Mouse (Mus musculus) intestine, embryonic 16.5 days (tissue): ENCODE measurements around the gene Ap1m1. TPM values are rescaled to one million over a fixed set of nuclear protein-coding genes. Genes with fewer than 3 reads are reported as not detected.

Experiments used
- ATAC-seq: fragments of 200-750 bp; cut with Nextera tagmentation; 2 replicates; pipeline ENCODE4 v1.8.0; 2017; ENCODE audit warnings: moderate TSS enrichment, moderate library complexity
- H3K27ac ChIP-seq: fragments of 300-500 bp; sonication (generic); 2 replicates; pipeline ENCODE4 v1.5.1; 2014; ENCODE audit warnings: mild to moderate bottlenecking, low read length
- H3K27me3 ChIP-seq: fragments of 300-500 bp; sonication (generic); replicated peaks from 2 replicates; pipeline ENCODE4 v1.6.1; 2014; ENCODE audit warnings: low read length, control low read depth, mixed read lengths; ENCODE audit not compliant: control insufficient read depth, insufficient read depth
- H3K36me3 ChIP-seq: fragments of 300-500 bp; sonication (generic); 2 replicates; pipeline ENCODE4 v1.6.1; 2014; ENCODE audit warnings: low read length, control low read depth; ENCODE audit not compliant: control insufficient read depth, insufficient read depth
- H3K4me1 ChIP-seq: fragments of 300-500 bp; sonication (generic); 2 replicates; pipeline ENCODE4 v1.6.1; 2014; ENCODE audit warnings: low read length, control low read depth, mixed read lengths; ENCODE audit not compliant: control insufficient read depth, insufficient read depth
- H3K4me2 ChIP-seq: fragments of 300-500 bp; sonication (generic); 2 replicates; pipeline ENCODE4 v1.6.1; 2014; ENCODE audit warnings: low read depth, low read length, control low read depth
- H3K4me3 ChIP-seq: fragments of 300-500 bp; sonication (generic); 2 replicates; pipeline ENCODE4 v1.5.1; 2014; ENCODE audit warnings: mild to moderate bottlenecking, low read length
- H3K9ac ChIP-seq: fragments of 300-500 bp; sonication (generic); 2 replicates; pipeline ENCODE4 v1.6.1; 2014; ENCODE audit warnings: low read depth, low read length
- H3K9me3 ChIP-seq: fragments of 300-500 bp; sonication (generic); 2 replicates; pipeline ENCODE4 v1.6.1; 2016; ENCODE audit warnings: low read length, control low read depth; ENCODE audit not compliant: control insufficient read depth
- WGBS: fragments of 180-500 bp; shearing (Covaris S2); extraction: QIAGEN DNeasy Blood & Tissue Kit; methylation state at CpG from one replicate; pipeline ENCODE4 v1.1.7; 2014; 5-methylcytosine and 5-hydroxymethylcytosine counted together
- polyA plus RNA-seq: library from polyadenylated mRNA; unstranded; fragments of >200 nt; fragmentation: Nextera tagmentation; extraction: Ambion mirVana; gene quantifications from 2 replicates; pipeline ENCODE4 v1.2.1, GENCODE M21; 2015

Ap1m1 gene
- polyA plus RNA-seq, 1 experiment from 2014 or later: 106 TPM

- H3K9ac ChIP-seq: no peak overlapping the region
- H3K4me1 ChIP-seq: no peaks in the 10 kb centered on the region
- ATAC-seq: no peak
- H3K9me3 ChIP-seq: no peaks in the 10 kb centered on the region
- no peaks in the 10 kb centered on the region for H3K36me3 ChIP-seq
- H3K27me3 ChIP-seq: no peaks in the 10 kb centered on the region
- H3K4me3 ChIP-seq: no peak overlapping the region
- H3K4me2 ChIP-seq: no peak overlapping the region
- no peak overlapping the region for H3K27ac ChIP-seq
- WGBS: 76% methylated on average over 5 of the region's 5 CpGs
Measured at GRCm38 (mm10) chr8:72273807-72274206, 34.0 kb downstream of the Ap1m1 start.

GRCm38 (mm10) chr8:72277244-72277643 is 37.4 kb downstream of the Ap1m1 start:
- no peak overlapping the region for H3K4me2 ChIP-seq
- WGBS: 52% methylated on average over 3 of the region's 3 CpGs
- H3K27ac ChIP-seq: no peak overlapping the region
- no peaks in the 10 kb centered on the region for H3K9me3 ChIP-seq
- no peaks in the 10 kb centered on the region for H3K27me3 ChIP-seq
- H3K36me3 ChIP-seq: no peaks in the 10 kb centered on the region
- H3K9ac ChIP-seq: no peak overlapping the region
- H3K4me3 ChIP-seq: no peak overlapping the region
- peak; percentile 31; the same call in 1 of the 2 replicates for ATAC-seq
- H3K4me1 ChIP-seq: no peaks in the 10 kb centered on the region

- Histone ChIP-seq H3K4me2 (no peak overlapping the region), H3K36me3 (no peaks in the 10 kb centered on the region), H3K27me3 (no peaks in the 10 kb centered on the region), H3K4me3 (no peak overlapping the region), H3K9me3 (no peaks in the 10 kb centered on the region), H3K4me1 (no peaks in the 10 kb centered on the region), H3K9ac (no peak overlapping the region), H3K27ac (no peak overlapping the region)
- 74% methylated on average over 7 of the region's 7 CpGs for WGBS
- ATAC-seq: no peak
Measured at GRCm38 (mm10) chr8:72279151-72279550, 39.3 kb downstream of the Ap1m1 start.

DNA sequence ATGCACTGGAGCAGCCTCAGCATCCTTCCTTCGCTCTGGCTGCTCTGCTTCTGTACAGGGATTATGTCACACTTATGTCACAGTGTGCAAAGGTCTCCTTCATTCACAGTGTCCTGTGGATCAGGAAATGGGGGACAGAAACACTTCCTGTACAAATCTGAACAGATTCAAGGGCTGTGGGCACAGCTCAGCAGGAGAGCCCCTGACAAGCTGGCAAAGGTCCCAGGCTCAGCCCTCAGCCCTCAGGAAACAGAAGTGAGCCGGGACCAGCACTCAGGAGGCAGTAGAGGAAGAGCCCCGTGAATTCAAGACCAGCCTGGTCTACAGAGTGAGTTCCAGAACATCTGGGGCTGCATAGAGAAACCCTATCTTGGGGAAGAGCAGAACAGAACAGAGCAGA is 41.8 kb downstream of the Ap1m1 start:
- H3K27ac ChIP-seq: no peak overlapping the region
- no peaks in the 10 kb centered on the region for H3K4me1 ChIP-seq
- ATAC-seq: peak; percentile 40; the same call in 1 of the 2 replicates
- H3K36me3 ChIP-seq: no peaks in the 10 kb centered on the region
- no peak overlapping the region for H3K4me3 ChIP-seq
- 30% methylated on average over 3 of the region's 3 CpGs for WGBS
- no peak overlapping the region for H3K4me2 ChIP-seq
- H3K9me3 ChIP-seq: no peaks in the 10 kb centered on the region
- no peaks in the 10 kb centered on the region for H3K27me3 ChIP-seq
- no peak overlapping the region for H3K9ac ChIP-seq

GRCm38 (mm10) chr8:72285285-72285684 is 45.5 kb downstream of the Ap1m1 start:
- WGBS: 60% methylated on average over 4 of the region's 4 CpGs

GRCm38 (mm10) chr8:72289051-72289450 is 49.2 kb downstream of the Ap1m1 start:
- H3K4me1 ChIP-seq: no peaks in the 10 kb centered on the region
- no peak overlapping the region for H3K4me3 ChIP-seq
- no peak overlapping the region for H3K27ac ChIP-seq
- no peak for ATAC-seq
- H3K4me2 ChIP-seq: no peak overlapping the region
- no peak overlapping the region for H3K9ac ChIP-seq
- H3K9me3 ChIP-seq: no peaks in the 10 kb centered on the region
- H3K36me3 ChIP-seq: no peaks in the 10 kb centered on the region
- H3K27me3 ChIP-seq: no peaks in the 10 kb centered on the region

More at GRCm38 (mm10) chr8:72285285-72285684, 45.5 kb downstream of the Ap1m1 start:
- Histone ChIP-seq H3K36me3 (no peaks in the 10 kb centered on the region), H3K4me2 (no peak overlapping the region), H3K27me3 (no peaks in the 10 kb centered on the region), H3K9ac (no peak overlapping the region), H3K4me3 (no peak overlapping the region), H3K4me1 (no peaks in the 10 kb centered on the region), H3K27ac (no peak overlapping the region), H3K9me3 (no peaks in the 10 kb centered on the region)
- ATAC-seq: no peak

DNA sequence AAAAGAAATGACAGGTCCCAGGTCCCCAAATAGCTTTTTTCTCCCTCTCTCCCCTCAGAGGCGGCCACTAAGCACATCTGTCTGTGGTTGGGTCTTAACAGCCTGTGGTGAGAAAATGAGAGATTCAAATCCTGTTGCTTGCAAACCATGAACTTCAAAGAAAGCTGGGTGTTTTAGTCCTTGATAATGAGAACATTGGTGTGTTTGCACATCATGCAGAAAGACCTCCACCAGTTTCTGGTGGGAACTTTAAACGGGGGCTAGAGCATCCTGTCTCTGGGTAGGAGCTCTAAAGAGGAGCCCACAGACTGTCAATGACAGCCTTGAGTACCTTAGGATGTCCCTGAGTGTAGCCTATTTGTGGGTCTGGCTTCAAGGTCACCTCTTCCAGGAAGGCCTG is 51.3 kb downstream of the Ap1m1 start:
- H3K9ac ChIP-seq: no peak overlapping the region
- 0 out of 2 replicates have a peak, but pooled peaks cover 3% of the 10 kb centered on the region for H3K4me1 ChIP-seq
- H3K4me2 ChIP-seq: no peak overlapping the region
- no peak for ATAC-seq
- no peak overlapping the region for H3K27ac ChIP-seq
- 77% methylated on average over 2 of the region's 2 CpGs for WGBS
- H3K4me3 ChIP-seq: no peak overlapping the region
- H3K27me3 ChIP-seq: no peaks in the 10 kb centered on the region
- H3K9me3 ChIP-seq: no peaks in the 10 kb centered on the region
- no peaks in the 10 kb centered on the region for H3K36me3 ChIP-seq

GRCm38 (mm10) chr8:72293309-72293708 is 53.5 kb downstream of the Ap1m1 start:
- Histone ChIP-seq H3K4me2 (no peak overlapping the region), H3K9ac (no peak overlapping the region)

DNA sequence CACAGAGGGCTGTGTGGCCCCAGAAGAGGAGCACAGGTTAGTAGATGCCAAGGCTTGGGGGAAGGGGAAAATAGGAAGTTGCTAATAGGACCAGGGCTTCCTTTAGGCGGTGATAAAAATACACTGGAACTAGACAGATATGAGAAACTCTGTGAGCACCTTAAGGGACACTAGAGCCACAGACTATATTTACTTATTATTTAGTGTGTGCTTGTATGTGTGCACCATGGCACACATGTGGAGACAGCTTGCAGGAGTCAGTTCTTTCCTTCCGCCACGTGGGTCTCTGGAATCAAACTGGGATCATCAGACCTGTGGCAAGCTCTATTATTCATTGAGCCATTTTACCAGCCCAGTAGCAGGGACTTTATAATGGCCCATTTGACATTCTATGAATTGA is 55.3 kb downstream of the Ap1m1 start:
- Histone ChIP-seq H3K4me1 (0 out of 2 replicates have a peak, but pooled peaks cover 3% of the 10 kb centered on the region), H3K27ac (peak overlapping the region; percentile 58), H3K4me2 (no peak overlapping the region), H3K4me3 (no peak overlapping the region), H3K36me3 (no peaks in the 10 kb centered on the region), H3K9ac (no peak overlapping the region), H3K27me3 (no peaks in the 10 kb centered on the region), H3K9me3 (no peaks in the 10 kb centered on the region)
- ATAC-seq: no peak
- 65% methylated on average over 3 of the region's 3 CpGs for WGBS

More at GRCm38 (mm10) chr8:72293309-72293708, 53.5 kb downstream of the Ap1m1 start:
- Histone ChIP-seq H3K36me3 (no peaks in the 10 kb centered on the region), H3K4me3 (no peak overlapping the region), H3K4me1 (0 out of 2 replicates have a peak, but pooled peaks cover 3% of the 10 kb centered on the region), H3K27me3 (no peaks in the 10 kb centered on the region), H3K27ac (no peak overlapping the region), H3K9me3 (no peaks in the 10 kb centered on the region)
- ATAC-seq: no peak

DNA sequence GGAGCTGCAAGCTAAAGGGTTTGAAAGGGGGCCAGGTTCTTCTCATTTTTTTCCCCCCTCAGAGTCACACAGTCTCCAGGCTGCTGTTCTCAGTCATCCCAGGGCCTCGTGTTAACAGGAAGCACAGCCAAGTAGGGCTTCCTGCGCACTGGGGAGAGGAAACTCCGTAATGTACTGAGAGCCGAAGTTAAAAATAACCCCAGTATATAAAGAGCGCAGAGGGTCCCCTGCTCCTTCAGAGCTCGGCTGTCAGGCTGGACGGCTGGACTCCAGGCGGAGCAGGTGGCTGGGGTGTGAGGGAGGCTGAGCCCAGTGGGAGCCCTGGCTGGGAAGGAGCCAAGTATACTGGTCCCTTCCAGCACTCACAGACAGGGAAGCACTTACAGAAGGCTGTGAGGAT is 55.9 kb downstream of the Ap1m1 start:
- 24% methylated on average over 8 of the region's 8 CpGs for WGBS

More for the DNA sequence above, 55.9 kb downstream of the Ap1m1 start:
- Histone ChIP-seq H3K36me3 (no peaks in the 10 kb centered on the region), H3K27me3 (no peaks in the 10 kb centered on the region), H3K4me3 (no peak overlapping the region), H3K9ac (no peak overlapping the region), H3K9me3 (no peaks in the 10 kb centered on the region), H3K27ac (peak overlapping the region; percentile 58), H3K4me2 (no peak overlapping the region), H3K4me1 (0 out of 2 replicates have a peak, but pooled peaks cover 3% of the 10 kb centered on the region)
- peak; percentile 95 for ATAC-seq
